Mouse (Mus musculus) testis, adult 2 months (tissue): ENCODE measurements around the gene Mrpl38.

Experiments used
- CTCF ChIP-seq: fragments of 200-500 bp; IDR thresholded peaks from 2 replicates; pipeline ENCODE4 v1.5.1; 2012; ENCODE audit warnings: low read depth, mild to moderate bottlenecking, inconsistent platforms, low read length, moderate library complexity; ENCODE audit not compliant: control insufficient read depth, insufficient read depth, insufficient replicate concordance
- POLR2A ChIP-seq: fragments of 200-500 bp; IDR thresholded peaks from 2 replicates; pipeline ENCODE4 v1.6.1; 2012; ENCODE audit warnings: low read depth, mild to moderate bottlenecking, inconsistent platforms, low read length, moderate library complexity; ENCODE audit not compliant: control insufficient read depth

- TF ChIP-seq CTCF (no peak), POLR2A (no peak)
Observed at GRCm38 (mm10) chr11:116107777-116108285, 30.8 kb downstream of the Mrpl38 start.
